Mouse (Mus musculus) retina, postnatal 7 days (tissue): ENCODE data around the gene Fgfr2.
"Not testable (repeated sequence)": the region's sequence is repeated elsewhere in the genome, so short reads cannot be mapped to it uniquely, and the experiment has no call there.

Experiments used
- DNase-seq: peaks from one replicate; pipeline ENCODE4 v3.0.0-alpha.2; 2012; ENCODE audit warnings: low read depth, low spot score

Fgfr2 gene

DNA sequence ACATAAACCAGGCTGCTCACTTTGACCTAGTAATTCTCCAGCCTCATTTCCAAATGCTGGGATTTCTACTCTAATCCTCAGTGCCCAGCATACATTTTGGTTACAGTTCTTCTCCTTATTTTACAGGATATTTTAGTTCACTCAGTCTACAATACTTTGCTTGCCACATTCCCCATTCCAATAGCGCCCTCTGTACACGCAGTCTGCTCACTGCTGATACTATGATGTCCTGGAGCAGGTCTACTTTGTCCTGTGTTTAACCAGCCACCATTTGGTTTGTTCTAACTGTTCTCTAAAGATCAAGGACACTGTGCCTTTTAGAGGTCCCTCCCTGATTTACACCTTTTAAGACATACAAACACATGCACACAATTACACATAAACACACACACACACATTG is 2063.3 kb downstream of the Fgfr2 start:
- not testable (repeated sequence) for DNase-seq

GRCm38 (mm10) chr7:131057918-131058317 is 2065.2 kb downstream of the Fgfr2 start:
- DNase-seq: not testable (repeated sequence)

- DNase-seq: no peak
Observed at GRCm38 (mm10) chr7:131054808-131055370, 2068.3 kb downstream of the Fgfr2 start.

DNA sequence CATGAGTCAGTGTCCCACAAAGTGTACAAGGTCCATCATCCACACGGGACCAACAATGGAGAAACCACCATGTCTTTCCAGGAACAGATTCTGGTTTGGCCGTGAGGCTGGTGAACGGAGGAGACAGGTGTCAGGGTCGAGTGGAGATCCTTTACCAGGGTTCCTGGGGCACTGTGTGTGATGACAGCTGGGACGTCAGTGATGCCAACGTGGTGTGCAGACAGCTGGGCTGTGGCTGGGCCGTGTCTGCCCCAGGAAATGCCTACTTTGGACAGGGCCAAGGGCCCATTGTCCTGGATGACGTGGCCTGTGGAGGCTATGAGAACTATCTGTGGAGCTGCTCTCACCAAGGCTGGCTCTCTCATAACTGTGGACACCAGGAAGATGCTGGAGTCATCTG is 2073.3 kb downstream of the Fgfr2 start:
- DNase-seq: not testable (repeated sequence)

DNA sequence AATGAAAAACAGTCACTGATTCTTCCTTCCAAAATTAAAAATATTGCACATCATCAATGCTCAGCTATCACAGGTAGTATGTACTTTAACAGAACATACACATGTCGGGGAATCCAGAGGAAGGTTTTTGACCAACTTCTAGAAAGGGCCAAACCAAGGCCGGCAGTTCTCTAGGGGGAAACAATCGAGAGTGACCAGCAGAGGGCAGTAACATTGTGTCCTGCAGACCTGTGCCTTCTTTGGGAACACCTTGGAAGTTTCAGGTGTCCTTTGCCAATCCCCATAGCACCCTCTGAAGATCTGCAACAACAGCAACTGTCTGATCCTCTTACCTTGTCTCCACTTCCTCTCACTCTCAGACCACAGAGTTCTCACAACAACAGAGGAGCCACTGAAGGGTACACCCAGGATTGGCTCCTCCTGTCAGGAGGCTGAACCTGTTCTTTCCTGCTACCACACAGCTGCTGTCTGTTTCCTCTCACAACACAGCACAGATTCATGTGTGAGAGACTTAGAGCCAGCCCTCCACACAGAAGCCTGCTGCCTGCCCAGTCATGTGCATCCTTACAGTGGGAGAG is 2077.8 kb downstream of the Fgfr2 start:
- DNase-seq: not testable (repeated sequence)

DNA sequence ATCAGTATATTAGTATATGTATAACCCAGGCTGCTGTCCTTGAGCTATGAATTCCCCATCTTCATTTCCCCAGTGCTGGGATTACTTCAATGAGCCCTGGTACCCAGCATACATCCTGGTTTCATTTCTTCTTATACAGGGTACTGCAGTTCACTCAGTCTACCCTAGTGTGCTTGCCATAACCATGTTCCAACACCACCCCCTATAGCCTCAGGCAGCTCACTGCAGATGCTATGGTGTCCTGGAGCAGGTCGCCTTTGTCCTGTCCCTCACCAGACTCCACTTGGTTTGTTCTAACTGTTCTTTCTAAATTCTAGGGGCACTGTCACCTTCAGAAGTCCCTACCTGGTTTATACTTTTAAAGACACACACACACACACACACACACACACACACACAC is 2080.5 kb downstream of the Fgfr2 start:
- no peak for DNase-seq

- DNase-seq: not testable (repeated sequence)
Observed at GRCm38 (mm10) chr7:131040760-131041159, 2082.4 kb downstream of the Fgfr2 start.

GRCm38 (mm10) chr7:131037083-131037482 is 2086.1 kb downstream of the Fgfr2 start:
- no peak for DNase-seq

DNA sequence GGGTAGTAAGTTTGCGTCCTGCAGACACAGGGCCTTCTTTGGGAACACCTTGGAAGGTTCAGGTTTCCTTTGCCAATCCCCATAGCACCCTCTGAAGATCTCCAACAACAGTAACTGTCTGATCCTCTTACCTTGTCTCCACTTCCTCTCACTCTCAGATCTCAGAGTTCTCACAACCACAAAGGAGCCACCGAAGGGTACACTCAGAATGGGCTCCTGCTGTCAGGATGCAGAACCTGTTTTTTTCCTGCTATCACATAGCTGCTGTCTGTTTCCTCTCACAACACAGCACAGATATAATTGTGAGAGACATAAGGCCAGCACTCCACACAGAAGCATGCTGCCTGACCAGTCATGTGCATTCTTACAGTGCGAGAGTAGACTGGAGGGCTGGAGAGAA is 2086.8 kb downstream of the Fgfr2 start:
- DNase-seq: no peak

DNA sequence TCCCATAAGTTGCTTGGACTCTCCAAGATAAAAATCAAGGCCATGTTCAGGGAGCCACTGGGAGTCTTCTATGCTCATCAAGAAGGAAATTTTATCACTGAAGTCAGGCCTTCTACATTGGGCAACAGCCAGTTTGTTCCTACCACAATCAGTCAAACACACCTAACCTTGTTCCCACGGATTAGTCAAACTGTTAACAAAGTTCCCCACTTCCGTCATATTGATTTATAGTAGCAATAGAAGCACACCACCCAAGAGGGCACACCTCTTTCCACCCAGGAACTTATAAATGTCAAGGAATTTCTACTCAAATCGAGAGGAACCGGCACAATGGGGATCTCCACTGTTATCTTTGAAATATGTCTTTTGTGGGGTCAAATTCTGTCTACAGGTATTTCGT is 2091.4 kb downstream of the Fgfr2 start, which contains the start of gene Dmbt1:
Dmbt1 (plus strand) TSS at position 299 of the 400 bp plus-strand sequence.
- DNase-seq: no peak

DNA sequence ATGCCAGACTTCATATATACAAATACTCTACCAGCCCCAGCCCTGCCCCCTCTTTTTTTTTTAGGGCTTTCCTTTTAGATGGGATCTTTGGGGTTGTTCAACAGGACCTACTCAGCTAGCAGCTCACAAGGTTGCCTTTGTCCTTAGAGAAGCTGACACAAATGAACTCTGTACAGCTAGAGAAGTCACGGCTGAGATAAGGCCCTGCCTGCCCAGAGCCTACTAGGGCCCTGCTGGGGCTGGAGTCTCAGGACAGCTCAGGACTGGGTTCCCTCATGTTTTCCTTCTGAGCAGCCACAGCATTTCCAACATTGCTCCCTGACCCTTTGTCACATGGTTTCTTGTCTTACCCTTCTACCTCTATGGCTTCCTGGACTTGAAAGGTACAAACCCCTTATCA is 2095.6 kb downstream of the Fgfr2 start:
- DNase-seq: no peak

GRCm38 (mm10) chr7:131024807-131025206 is 2098.3 kb downstream of the Fgfr2 start:
- DNase-seq: no peak

DNA sequence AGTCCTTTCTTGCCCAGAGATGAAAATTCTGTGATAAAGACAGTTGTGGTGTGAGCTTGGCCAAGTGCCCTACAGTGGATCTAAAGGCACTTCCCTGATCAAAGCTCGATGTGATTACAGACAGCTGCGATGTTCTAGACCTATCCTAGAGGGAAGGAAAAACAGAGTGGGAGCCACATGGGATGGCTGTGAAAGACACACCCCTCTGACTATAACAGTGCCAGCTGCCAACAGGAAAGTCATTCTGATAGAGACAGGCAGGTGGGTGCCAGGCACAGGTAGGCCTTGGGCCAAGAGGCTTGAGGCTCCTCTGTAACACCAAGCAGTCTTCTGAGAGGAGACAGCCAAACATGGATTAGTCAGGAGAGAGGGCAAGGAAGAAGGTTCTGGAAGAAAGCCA is 2104.0 kb downstream of the Fgfr2 start:
- no peak for DNase-seq

GRCm38 (mm10) chr7:131011901-131012300 is 2111.2 kb downstream of the Fgfr2 start:
- DNase-seq: no peak

DNA sequence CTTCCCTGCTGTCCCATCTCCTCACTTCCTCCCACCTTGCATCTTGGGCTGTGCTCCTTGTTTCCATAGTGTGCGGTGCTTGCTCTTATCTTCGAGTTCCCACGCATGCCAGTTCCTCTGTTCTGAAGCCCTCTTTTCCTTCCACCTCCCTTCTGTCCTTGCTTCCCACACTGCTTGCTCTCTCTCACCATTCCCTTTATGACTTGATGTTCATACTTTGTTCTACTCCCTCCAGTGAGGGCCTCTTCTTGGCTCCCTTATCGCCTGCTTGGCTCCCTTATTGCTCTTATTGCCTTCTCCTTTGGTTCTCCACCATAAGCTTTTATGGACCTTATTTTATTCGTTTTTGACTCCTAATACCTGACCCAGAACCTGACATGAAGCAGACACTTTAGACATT is 2114.0 kb downstream of the Fgfr2 start:
- no peak for DNase-seq

GRCm38 (mm10) chr7:131007221-131007620 is 2115.9 kb downstream of the Fgfr2 start:
- DNase-seq: no peak

- no peak for DNase-seq
Observed at GRCm38 (mm10) chr7:131004071-131004470, 2119.1 kb downstream of the Fgfr2 start.

DNA sequence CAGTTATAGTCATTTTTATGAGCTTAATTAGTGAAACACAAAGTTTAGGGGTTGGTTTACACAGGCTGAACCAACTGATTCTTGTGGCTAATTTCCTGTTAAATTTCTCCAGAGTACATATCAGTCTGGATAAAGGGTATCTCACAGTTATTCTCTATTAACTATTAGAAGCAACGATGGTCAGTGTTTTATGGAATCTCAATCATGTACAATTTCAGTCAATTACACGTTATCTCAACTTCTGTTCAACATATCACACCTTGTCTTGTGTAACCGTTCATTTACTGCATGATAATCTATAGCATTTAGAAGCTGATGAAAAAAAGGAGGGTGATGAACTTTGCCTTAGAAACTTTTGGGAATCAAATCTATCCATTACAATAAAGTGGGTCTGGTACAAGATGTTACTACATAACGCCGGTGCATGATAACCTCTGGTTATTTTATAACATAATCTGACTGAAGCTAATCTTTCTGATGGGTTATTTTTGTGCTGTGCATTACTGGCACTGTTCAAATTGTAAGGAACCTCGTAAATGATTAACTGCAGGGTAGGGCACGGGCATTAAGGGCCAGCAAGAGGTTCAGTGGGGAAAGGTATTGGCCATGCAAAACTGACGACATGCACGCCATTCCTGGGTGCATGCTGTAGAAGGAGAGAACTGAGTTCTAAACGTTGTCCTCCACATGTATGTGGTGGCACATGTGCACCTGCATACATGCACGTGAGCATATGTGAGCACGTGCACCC is 2121.0 kb downstream of the Fgfr2 start:
- DNase-seq: no peak

DNA sequence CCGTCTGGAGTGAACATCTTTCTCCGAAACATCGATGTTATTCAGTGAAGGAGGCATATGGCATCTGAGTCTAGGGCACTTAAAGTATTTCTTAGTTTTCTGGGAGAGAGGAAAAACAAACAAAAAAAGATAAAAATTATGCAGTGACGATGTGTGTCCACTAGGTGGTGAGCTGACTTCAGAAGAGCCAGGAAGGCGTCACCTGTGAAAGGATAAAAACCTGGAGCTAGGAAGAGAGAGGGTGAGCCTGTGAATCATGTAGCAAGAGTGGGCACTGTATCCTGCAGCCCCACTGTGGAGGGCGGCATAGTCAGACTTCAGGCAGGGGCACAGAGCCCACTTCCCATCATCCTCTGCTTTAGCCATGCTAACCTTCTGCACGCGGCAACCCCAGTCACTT is 2129.2 kb downstream of the Fgfr2 start:
- peak; percentile 23 for DNase-seq

- no peak for DNase-seq
Observed at GRCm38 (mm10) chr7:130991174-130991789, 2131.9 kb downstream of the Fgfr2 start.

DNA sequence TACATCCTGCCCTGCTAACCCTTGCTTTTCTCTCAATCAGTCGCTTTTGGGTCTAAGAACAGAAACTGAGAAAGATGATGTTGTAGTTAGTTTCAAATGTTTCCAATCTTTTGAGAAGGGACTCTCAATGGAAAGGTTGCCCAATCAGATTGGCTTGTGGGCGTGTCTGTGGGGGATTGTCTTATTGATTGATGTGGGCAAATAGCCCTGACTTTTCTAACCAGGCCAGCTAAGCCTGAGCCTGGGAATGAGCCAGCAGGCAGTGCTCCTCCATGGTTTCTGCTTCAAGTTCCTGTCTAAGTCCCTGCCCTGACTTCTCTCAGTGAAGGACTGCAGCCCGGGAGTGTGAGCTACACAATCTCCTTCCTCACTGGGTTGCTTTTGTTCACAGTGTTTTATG is 2133.8 kb downstream of the Fgfr2 start:
- no peak for DNase-seq

- DNase-seq: no peak
Observed at GRCm38 (mm10) chr7:130988146-130988545, 2135.0 kb downstream of the Fgfr2 start.

- DNase-seq: no peak
Observed at GRCm38 (mm10) chr7:130985716-130986115, 2137.4 kb downstream of the Fgfr2 start.
